Mouse (Mus musculus) heart, adult 2 months (tissue): ENCODE measurements around the gene Slc5a4a.

Experiments
- CTCF ChIP-seq: fragments of 200-600 bp; IDR thresholded peaks from 2 replicates; pipeline ENCODE4 v1.8.1; 2022; ENCODE audit warnings: antibody characterized with exemption, mild to moderate bottlenecking, moderate library complexity
- EP300 ChIP-seq: fragments of 200-500 bp; IDR thresholded peaks from 2 replicates; pipeline ENCODE4 v1.6.1; 2011; ENCODE audit warnings: low read depth, low read length, control low read depth; ENCODE audit not compliant: insufficient read depth
- POLR2A ChIP-seq: fragments of 200-500 bp; IDR thresholded peaks from 2 replicates; pipeline ENCODE4 v1.6.1; 2011; ENCODE audit warnings: mild to moderate bottlenecking, low read depth, low read length, control low read depth; ENCODE audit not compliant: insufficient read depth

DNA sequence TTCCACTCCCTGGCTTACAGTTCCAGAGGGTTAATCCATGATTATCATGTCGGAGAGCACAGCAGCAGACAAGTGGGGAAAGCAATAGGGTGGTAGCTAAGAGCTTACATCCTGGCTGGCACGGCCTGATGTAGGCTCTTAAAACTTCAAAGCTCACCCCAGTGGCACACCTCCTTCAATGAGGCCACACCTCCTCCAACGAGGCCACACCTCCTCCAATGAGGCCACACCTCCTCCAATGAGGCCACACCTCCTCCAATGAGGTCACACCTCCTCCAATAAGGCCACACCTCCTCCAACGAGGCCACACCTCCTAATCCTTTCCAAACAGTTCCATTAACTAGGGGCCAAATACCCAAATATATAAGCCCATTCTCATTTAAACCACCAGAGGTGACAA, 66.9 kb downstream of the Slc5a4a start:
- TF ChIP-seq CTCF (no peak), POLR2A (no peak), EP300 (no peak)
